Mouse (Mus musculus) myocyte (in vitro differentiated cells): ENCODE results near the gene Zfp414. TPM values are rescaled to one million over a fixed set of nuclear protein-coding genes. Genes with fewer than 3 reads are reported as not detected.
"Not testable (repeated sequence)": the region's sequence is repeated elsewhere in the genome, so short reads cannot be mapped to it uniquely, and the experiment has no call there.

Experiments
- H3K27me3 ChIP-seq: one replicate; pipeline ENCODE4 v1.6.1; 2011; ENCODE audit not compliant: control insufficient read depth, insufficient read depth, insufficient read length
- H3K36me3 ChIP-seq: one replicate; pipeline ENCODE4 v1.6.1; 2011; ENCODE audit not compliant: control insufficient read depth, insufficient read depth
- H3K4me2 ChIP-seq: one replicate; pipeline ENCODE4 v1.6.1; 2011; ENCODE audit warnings: low read depth, control low read depth
- H3K4me3 ChIP-seq: one replicate; pipeline ENCODE4 v1.5.1; 2011; ENCODE audit warnings: mild to moderate bottlenecking, control low read depth, moderate library complexity
- H3K79me2 ChIP-seq: one replicate; pipeline ENCODE4 v1.6.1; 2011; ENCODE audit not compliant: control insufficient read depth, insufficient read depth
- H3ac ChIP-seq: one replicate; pipeline ENCODE4 v1.6.1; 2011; ENCODE audit not compliant: control insufficient read depth, insufficient read length
- CEBPB ChIP-seq: IDR thresholded peaks from 2 replicates; pipeline ENCODE4 v1.6.1; 2011; ENCODE audit warnings: mild to moderate bottlenecking, moderate library complexity; ENCODE audit not compliant: poor library complexity, insufficient read depth, severe bottlenecking
- E2F4 ChIP-seq: IDR thresholded peaks from one replicate; pipeline ENCODE4 v1.6.1; 2011; ENCODE audit warnings: mild to moderate bottlenecking, control low read depth, moderate library complexity; ENCODE audit not compliant: insufficient read depth
- MAX ChIP-seq: IDR thresholded peaks from one replicate; pipeline ENCODE4 v1.6.1; 2011; ENCODE audit warnings: low read depth, mild to moderate bottlenecking, control low read depth
- MYOD1 ChIP-seq, 3 experiments: IDR thresholded peaks; one replicate each; pipeline ENCODE4 v1.6.1; 2011; ENCODE audit warnings: control low read depth in 2 of 3, low read depth in 2 of 3, mild to moderate bottlenecking in 2 of 3, moderate library complexity in 1 of 3; ENCODE audit not compliant: insufficient read length in 2 of 3, control insufficient read depth in 1 of 3
- MYOG ChIP-seq, 3 experiments: IDR thresholded peaks; one replicate each; pipeline ENCODE4 v1.6.1; 2011; ENCODE audit warnings: control low read depth in 2 of 3, low read depth in 2 of 3, mild to moderate bottlenecking in 2 of 3; ENCODE audit not compliant: insufficient read length in 2 of 3, control insufficient read depth in 1 of 3, insufficient read depth in 1 of 3
- POLR2A ChIP-seq: IDR thresholded peaks from one replicate; pipeline ENCODE4 v1.6.1; 2011; ENCODE audit warnings: low read depth, mild to moderate bottlenecking, control low read depth, moderate library complexity; ENCODE audit not compliant: insufficient read length
- POLR2AphosphoS2 ChIP-seq: IDR thresholded peaks from one replicate; pipeline ENCODE4 v1.6.1; 2011; ENCODE audit warnings: low read depth, control low read depth; ENCODE audit not compliant: insufficient read length
- REST ChIP-seq: IDR thresholded peaks from one replicate; pipeline ENCODE4 v1.6.1; 2011; ENCODE audit warnings: mild to moderate bottlenecking, control low read depth, moderate library complexity; ENCODE audit not compliant: insufficient read depth, insufficient read length
- SRF ChIP-seq: IDR thresholded peaks from one replicate; pipeline ENCODE4 v1.6.1; 2011; ENCODE audit warnings: low read depth; ENCODE audit not compliant: control insufficient read depth, insufficient read length
- TCF12 ChIP-seq: IDR thresholded peaks from one replicate; pipeline ENCODE4 v1.6.1; 2011; ENCODE audit warnings: mild to moderate bottlenecking, control low read depth; ENCODE audit not compliant: poor library complexity, insufficient read depth, severe bottlenecking
- TCF3 ChIP-seq: IDR thresholded peaks from one replicate; pipeline ENCODE4 v1.6.1; 2011; ENCODE audit warnings: low read depth, control low read depth; ENCODE audit not compliant: insufficient read length
- USF1 ChIP-seq: IDR thresholded peaks from one replicate; pipeline ENCODE4 v1.6.1; 2011; ENCODE audit warnings: low read depth, mild to moderate bottlenecking, control low read depth, moderate library complexity
- polyA plus RNA-seq: library from polyadenylated mRNA; unstranded; fragments of >200 nt; fragmentation: generic; extraction: Trizol; gene quantifications from one replicate; pipeline ENCODE4 v1.2.1, GENCODE M21; 2012; ENCODE audit warnings: missing spikeins

Gene Zfp414
- polyA plus RNA-seq, 1 experiment, result 21.9 TPM

DNA sequence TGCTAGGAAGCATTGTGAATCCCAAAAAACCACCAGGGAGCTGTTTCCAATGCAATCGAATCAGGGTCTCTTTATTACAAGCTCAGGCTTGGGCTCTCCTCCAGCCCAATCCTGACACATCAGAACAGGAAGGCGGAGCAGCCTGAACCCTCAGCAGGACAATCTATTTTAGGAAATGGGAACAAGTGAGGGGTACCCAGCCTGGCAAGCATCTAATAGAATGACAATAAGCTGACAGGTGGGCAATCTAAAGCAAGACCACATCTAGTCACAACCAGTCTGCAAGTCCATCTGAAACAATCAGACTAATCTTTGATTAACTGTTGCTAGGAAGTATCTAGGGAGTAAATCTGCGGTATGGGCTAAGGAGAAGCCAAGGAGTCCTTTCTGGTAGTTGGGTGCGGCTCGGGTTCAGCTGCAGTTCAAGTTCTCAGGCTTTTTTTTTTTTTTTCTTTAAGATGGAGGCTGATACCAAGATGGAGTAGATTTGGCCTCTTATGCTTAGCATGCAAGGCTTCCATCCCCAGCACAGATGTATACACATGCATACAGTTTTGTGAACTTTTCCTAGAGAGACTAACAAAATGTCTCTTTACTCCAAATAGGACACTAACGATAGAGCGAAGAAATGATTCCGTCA is 28.9 kb upstream of the Zfp414 start:
- Histone ChIP-seq H3K4me2 (no peak overlapping the region), H3K27me3 (peaks cover 6% of the 10 kb centered on the region), H3K36me3 (no peaks in the 10 kb centered on the region), H3ac (no peak overlapping the region), H3K79me2 (no peaks in the 10 kb centered on the region), H3K4me3 (no peak overlapping the region)
- no peak for TF ChIP-seq E2F4
- no peak for TF ChIP-seq SRF
- TF ChIP-seq POLR2A, result no peak
- no peak for TF ChIP-seq MYOD1 (IDR thresholded peaks at IDR 0.05; ENCODE audit: control insufficient read depth in 1 of 3, insufficient read length in 2 of 3, low read depth in 2 of 3)
- TF ChIP-seq USF1, result no peak
- no peak for TF ChIP-seq MYOG (IDR thresholded peaks at IDR 0.05; ENCODE audit: control insufficient read depth in 1 of 3, insufficient read depth in 1 of 3, insufficient read length in 2 of 3, low read depth in 2 of 3)
- no peak for TF ChIP-seq TCF12
- no peak for TF ChIP-seq MAX
- TF ChIP-seq REST, result no peak
- no peak for TF ChIP-seq CEBPB
- TF ChIP-seq TCF3, result no peak

DNA sequence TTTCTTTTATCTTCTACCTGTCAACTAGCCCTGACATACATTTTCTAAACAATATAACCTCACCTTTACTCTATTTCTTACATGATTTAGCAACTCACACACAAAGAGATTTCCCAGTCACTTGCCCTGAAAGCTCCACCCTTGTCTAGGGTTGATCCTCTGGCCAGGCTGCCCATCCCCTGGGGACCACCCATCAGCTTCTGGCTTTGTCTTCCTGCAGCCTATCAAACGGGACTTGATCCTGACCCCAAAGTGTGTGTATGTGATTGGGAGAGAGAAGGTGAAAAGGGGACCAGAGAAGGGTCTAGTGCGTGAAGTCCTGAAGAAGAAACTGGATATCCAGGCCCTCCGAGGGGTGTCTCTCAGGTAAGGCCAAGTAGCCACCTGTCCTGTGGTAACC is 28.1 kb upstream of the Zfp414 start:
- no peak overlapping the region for H3K4me3 ChIP-seq
- no peak overlapping the region for H3ac ChIP-seq
- H3K36me3 ChIP-seq, result no peaks in the 10 kb centered on the region
- H3K4me2 ChIP-seq, result no peak overlapping the region
- peaks cover 6% of the 10 kb centered on the region for H3K27me3 ChIP-seq
- no peaks in the 10 kb centered on the region for H3K79me2 ChIP-seq
- TF ChIP-seq REST, result no peak
- TF ChIP-seq SRF, result no peak
- no peak for TF ChIP-seq USF1
- TF ChIP-seq POLR2AphosphoS2, result no peak
- no peak for TF ChIP-seq TCF12
- no peak for TF ChIP-seq E2F4
- no peak for TF ChIP-seq TCF3
- TF ChIP-seq CEBPB, result no peak
- no peak for TF ChIP-seq MAX
- no peak for TF ChIP-seq POLR2A
- TF ChIP-seq MYOD1 (IDR thresholded peaks at IDR 0.05; ENCODE audit: control insufficient read depth in 1 of 3, insufficient read length in 2 of 3, low read depth in 2 of 3), result no peak
- no peak for TF ChIP-seq MYOG (IDR thresholded peaks at IDR 0.05; ENCODE audit: control insufficient read depth in 1 of 3, insufficient read depth in 1 of 3, insufficient read length in 2 of 3, low read depth in 2 of 3)

DNA sequence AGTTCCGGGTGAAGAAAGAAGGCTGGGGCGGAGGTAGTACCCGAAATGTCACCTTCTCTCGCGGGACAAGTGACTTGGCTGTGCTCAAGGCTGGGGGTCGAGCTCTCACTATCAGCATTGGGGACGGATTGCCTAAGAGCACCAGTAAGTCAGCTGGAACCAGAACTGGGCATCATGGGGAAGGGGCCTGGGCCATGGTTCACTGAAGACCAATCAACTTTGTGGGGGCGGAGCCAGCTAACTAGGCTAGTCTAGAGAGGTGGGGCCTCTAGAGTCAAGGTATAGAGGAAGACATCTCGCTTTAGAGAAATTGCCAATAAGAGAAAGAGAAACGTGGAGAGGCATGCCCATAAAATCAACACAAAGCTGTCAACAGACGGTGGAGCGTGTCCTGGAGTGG is 26.9 kb upstream of the Zfp414 start:
- H3K27me3 ChIP-seq, result peaks cover 6% of the 10 kb centered on the region
- H3K36me3 ChIP-seq, result no peaks in the 10 kb centered on the region
- no peaks in the 10 kb centered on the region for H3K79me2 ChIP-seq
- no peak overlapping the region for H3ac ChIP-seq
- no peak overlapping the region for H3K4me3 ChIP-seq
- TF ChIP-seq REST, result no peak
- no peak for TF ChIP-seq TCF12
- no peak for TF ChIP-seq POLR2AphosphoS2
- no peak for TF ChIP-seq MAX
- no peak overlapping the region for H3K4me2 ChIP-seq

DNA sequence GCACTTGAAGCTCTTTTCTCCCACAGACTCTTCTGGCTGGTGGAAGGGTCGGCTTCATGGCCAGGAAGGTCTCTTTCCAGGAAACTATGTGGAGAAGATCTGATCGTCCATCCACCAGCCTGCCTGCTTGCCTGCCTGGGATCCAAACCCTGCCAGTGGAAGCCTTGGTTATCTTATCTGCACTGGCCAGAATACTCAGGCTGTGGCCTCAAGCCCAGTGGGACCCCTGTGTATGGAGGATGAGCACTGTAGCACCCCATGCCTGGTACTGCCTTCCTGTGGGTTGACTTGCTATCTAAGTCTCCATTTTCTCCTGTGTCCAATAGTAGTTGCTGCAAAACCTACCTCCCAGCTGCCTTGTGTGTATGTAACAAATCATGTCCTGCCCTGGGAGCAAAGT is 21.6 kb upstream of the Zfp414 start:
- Histone ChIP-seq H3K79me2 (no peaks in the 10 kb centered on the region), H3K4me2 (no peak overlapping the region), H3ac (no peak overlapping the region), H3K36me3 (no peaks in the 10 kb centered on the region), H3K27me3 (peaks cover 8% of the 10 kb centered on the region), H3K4me3 (no peak overlapping the region)
- TF ChIP-seq USF1 (no peak), E2F4 (no peak), SRF (no peak), MYOG (IDR thresholded peaks at IDR 0.05; ENCODE audit: control insufficient read depth in 1 of 3, insufficient read depth in 1 of 3, insufficient read length in 2 of 3, low read depth in 2 of 3) (no peak), TCF12 (no peak), POLR2A (no peak), POLR2AphosphoS2 (no peak)

GRCm38 (mm10) chr17:33610548-33610947 is 18.3 kb upstream of the Zfp414 start:
- H3K27me3 ChIP-seq, result peaks cover 14% of the 10 kb centered on the region
- no peak overlapping the region for H3ac ChIP-seq
- no peaks in the 10 kb centered on the region for H3K36me3 ChIP-seq
- no peak overlapping the region for H3K4me3 ChIP-seq
- no peaks in the 10 kb centered on the region for H3K79me2 ChIP-seq
- no peak overlapping the region for H3K4me2 ChIP-seq
- TF ChIP-seq MYOG (IDR thresholded peaks at IDR 0.05; ENCODE audit: control insufficient read depth in 1 of 3, insufficient read depth in 1 of 3, insufficient read length in 2 of 3, low read depth in 2 of 3) (no peak), TCF3 (no peak), CEBPB (no peak), MAX (no peak), SRF (no peak), USF1 (no peak), E2F4 (no peak), POLR2A (no peak), TCF12 (no peak), MYOD1 (IDR thresholded peaks at IDR 0.05; ENCODE audit: control insufficient read depth in 1 of 3, insufficient read length in 2 of 3, low read depth in 2 of 3) (no peak), REST (no peak), POLR2AphosphoS2 (no peak)

GRCm38 (mm10) chr17:33613726-33614125 is 15.2 kb upstream of the Zfp414 start:
- H3K36me3 ChIP-seq, H3K4me3 ChIP-seq, H3K4me2 ChIP-seq, H3K27me3 ChIP-seq, H3K79me2 ChIP-seq, H3ac ChIP-seq: not testable (repeated sequence)
